Mouse (Mus musculus) liver, embryonic 11.5 days (tissue): ENCODE measurements around the gene Kdelr3. TPM values are rescaled to one million over a fixed set of nuclear protein-coding genes. Genes with fewer than 3 reads are reported as not detected.

Experiments
- ATAC-seq: fragments of 200-750 bp; cut with Nextera tagmentation; replicated peaks from 2 replicates; pipeline ENCODE4 v1.8.0; 2017; ENCODE audit warnings: moderate number of reproducible peaks, mild to moderate bottlenecking, moderate TSS enrichment, moderate library complexity; ENCODE audit not compliant: low FRiP score
- DNase-seq: peaks from one replicate; pipeline ENCODE4 v3.0.0-alpha.2; 2017; ENCODE audit warnings: low spot score
- H3K27ac ChIP-seq: fragments of 300-500 bp; sonication (generic); 2 replicates; pipeline ENCODE4 v1.5.1; 2014; ENCODE audit warnings: mild to moderate bottlenecking, low read depth, low read length, control low read depth
- H3K27me3 ChIP-seq: fragments of 300-500 bp; sonication (generic); replicated peaks from 2 replicates; pipeline ENCODE4 v1.6.1; 2014; ENCODE audit warnings: low read length, mixed read lengths; ENCODE audit not compliant: control insufficient read depth, insufficient read depth
- H3K36me3 ChIP-seq: fragments of 300-500 bp; sonication (generic); 2 replicates; pipeline ENCODE4 v1.6.1; 2014; ENCODE audit warnings: mild to moderate bottlenecking, low read length, moderate library complexity, mixed read lengths; ENCODE audit not compliant: control insufficient read depth, insufficient read depth
- H3K4me1 ChIP-seq: fragments of 300-500 bp; sonication (generic); replicated peaks from 2 replicates; pipeline ENCODE4 v1.6.1; 2014; ENCODE audit warnings: low read length, mixed read lengths; ENCODE audit not compliant: control insufficient read depth, insufficient read depth
- H3K4me2 ChIP-seq: fragments of 300-500 bp; sonication (generic); 2 replicates; pipeline ENCODE4 v1.6.1; 2014; ENCODE audit warnings: mild to moderate bottlenecking, control low read depth, moderate library complexity
- H3K4me3 ChIP-seq: fragments of 300-500 bp; sonication (generic); 2 replicates; pipeline ENCODE4 v1.5.1; 2014; ENCODE audit warnings: low read depth, low read length, control low read depth
- H3K9ac ChIP-seq: fragments of 300-500 bp; sonication (generic); 2 replicates; pipeline ENCODE4 v1.6.1; 2014; ENCODE audit warnings: low read depth, low read length, control low read depth
- H3K9me3 ChIP-seq: fragments of 300-500 bp; sonication (generic); 2 replicates; pipeline ENCODE4 v1.6.1; 2016; ENCODE audit warnings: low read length, inconsistent platforms, mixed read lengths; ENCODE audit not compliant: control insufficient read depth
- WGBS: fragments of 180-500 bp; shearing (Covaris S2); extraction: QIAGEN DNeasy Blood & Tissue Kit; methylation state at CpG from one replicate; pipeline ENCODE4 v1.1.7; 2014; 5-methylcytosine and 5-hydroxymethylcytosine counted together
- microRNA-seq: library from miRNA; unstranded; fragments of <30 nt; microRNA quantifications from one replicate; pipeline ENCODE4, GENCODE M21; 2017; ENCODE audit warnings: borderline number of aligned reads
- polyA plus RNA-seq: library from polyadenylated mRNA; unstranded; fragments of >200 nt; fragmentation: Nextera tagmentation; extraction: Ambion mirVana; gene quantifications from 2 replicates; pipeline ENCODE4 v1.2.1, GENCODE M21; 2014

Gene Kdelr3
- polyA plus RNA-seq, 1 experiment from 2014 or later, result 10.8 TPM

- H3K9me3 ChIP-seq, result no peaks in the 10 kb centered on the region
- no peak overlapping the region for H3K9ac ChIP-seq
- H3K4me3 ChIP-seq, result no peak overlapping the region
- no peak overlapping the region for H3K27ac ChIP-seq
- DNase-seq (no peak), ATAC-seq (no peak)
- no peaks in the 10 kb centered on the region for H3K4me1 ChIP-seq
- H3K27me3 ChIP-seq, result no peaks in the 10 kb centered on the region
- H3K4me2 ChIP-seq, result no peak overlapping the region
- 49% methylated on average over 1 of the region's 1 CpGs for WGBS
- no peaks in the 10 kb centered on the region for H3K36me3 ChIP-seq
Measured at GRCm38 (mm10) chr15:79575543-79576222, 59.5 kb downstream of the Kdelr3 start.

GRCm38 (mm10) chr15:79576947-79577346, 60.7 kb downstream of the Kdelr3 start:
- Histone ChIP-seq H3K4me3 (no peak overlapping the region), H3K4me1 (no peaks in the 10 kb centered on the region), H3K36me3 (no peaks in the 10 kb centered on the region), H3K4me2 (no peak overlapping the region), H3K27me3 (no peaks in the 10 kb centered on the region), H3K9ac (no peak overlapping the region), H3K9me3 (no peaks in the 10 kb centered on the region), H3K27ac (no peak overlapping the region)
- 81% methylated on average over 2 of the region's 2 CpGs for WGBS
- ATAC-seq, result no peak
- DNase-seq, result no peak

Small RNAs within 50 kb of the gene (microRNA-seq; reads per million reads assigned to microRNA genes)
- gene Gm44302, result not detected

Other genes starting within 250 kb of the Kdelr3 start
- 2.9 and 4.6 TPM in 2 replicates for gene Baiap2l2, start 230.9 kb upstream of the Kdelr3 start, polyA plus RNA-seq
- gene Pla2g6, start 188.0 kb upstream of the Kdelr3 start, polyA plus RNA-seq, result 27.7 and 28.1 TPM in 2 replicates
- 3.1 and 3.5 TPM in 2 replicates for gene Maff, start 169.8 kb upstream of the Kdelr3 start, polyA plus RNA-seq
- 36.4 and 38.8 TPM in 2 replicates for gene Tmem184b, start 112.8 kb upstream of the Kdelr3 start, polyA plus RNA-seq
- 39.2 and 42.5 TPM in 2 replicates for gene Csnk1e, start 60.8 kb upstream of the Kdelr3 start, polyA plus RNA-seq
- not detected in 2 replicates for gene Kcnj4, start 11.2 kb upstream of the Kdelr3 start, polyA plus RNA-seq
- 49.9 and 54.2 TPM in 2 replicates for gene Ddx17, start 30.3 kb downstream of the Kdelr3 start, polyA plus RNA-seq
- 0.88 and 0.94 TPM in 2 replicates for gene Dmc1, start 88.7 kb downstream of the Kdelr3 start, polyA plus RNA-seq
- gene Fam227a, start 142.5 kb downstream of the Kdelr3 start, polyA plus RNA-seq, result 0.32 and 0.74 TPM in 2 replicates
- gene Cby1, start 142.8 kb downstream of the Kdelr3 start, polyA plus RNA-seq, result 32.9 and 34.1 TPM in 2 replicates
- 306 and 326 TPM in 2 replicates for gene Tomm22, start 154.4 kb downstream of the Kdelr3 start, polyA plus RNA-seq
- gene Josd1, start 171.5 kb downstream of the Kdelr3 start, polyA plus RNA-seq, result 25.9 and 28.3 TPM in 2 replicates
- 58.8 and 61.8 TPM in 2 replicates for gene Gtpbp1, start 174.4 kb downstream of the Kdelr3 start, polyA plus RNA-seq
- 2.2 and 2.5 TPM in 2 replicates for gene Sun2, start 226.1 kb downstream of the Kdelr3 start, polyA plus RNA-seq